Mouse (Mus musculus): Measurements from ENCODE around the gene Mslnl. TPM values are rescaled to one million over a fixed set of nuclear protein-coding genes. Genes with fewer than 3 reads are reported as not detected.

Mslnl gene
- total RNA-seq, 2 experiments from 2014 or later: not detected

- H3K27ac ChIP-seq: peak within 1 kb of the TSS; percentile 87
- intact Hi-C loops (cut with DNase I): loop anchor here (10.0 kb wide), 1 partner anchor 221 kb away; the partner anchor contains the start of genes Lmf1 and Sox8
- no peak for DNase-seq
- TF ChIP-seq CTCF (IDR thresholded peaks at IDR 0.05): no peak
- peak within 1 kb of the TSS; percentile 83 for H3K4me3 ChIP-seq
These were observed 59.8 kb downstream of the Mslnl start, which contains the start of gene AC134908.4 for GRCm38 (mm10) chr17:25795609-25796092. TSS of gene AC134908.4 (minus strand) at chr17:25795659.

GRCm38 (mm10) chr17:25796211-25796771 is 60.4 kb downstream of the Mslnl start:
- Histone ChIP-seq H3K27ac (peak overlapping the region; percentile 87), H3K4me3 (peak overlapping the region; percentile 83)
- DNase-seq: peak; percentile 85
- peak; percentile 3; the same call in 1 of the 2 replicates for TF ChIP-seq CTCF (IDR thresholded peaks at IDR 0.05)
- intact Hi-C loops (cut with DNase I): loop anchor here (10.0 kb wide), 1 partner anchor 221 kb away; the partner anchor contains the start of genes Lmf1 and Sox8

GRCm38 (mm10) chr17:25796951-25797369 is 61.1 kb downstream of the Mslnl start, which contains the start of gene Metrn:
TSS of gene Metrn (minus strand) at chr17:25797136.
- H3K4me3 ChIP-seq: peak within 1 kb of the TSS; percentile 83
- intact Hi-C loops (cut with DNase I): loop anchor here (10.0 kb wide), 1 partner anchor 222 kb away; the partner anchor contains the start of genes Lmf1 and Sox8
- no peak for TF ChIP-seq CTCF (IDR thresholded peaks at IDR 0.05)
- DNase-seq: peak; percentile 93
- peak within 1 kb of the TSS; percentile 87 for H3K27ac ChIP-seq

Small RNAs within 50 kb of the gene (microRNA-seq; reads per million reads assigned to microRNA genes)
- gene Gm25083 (not detected), gene Mir6966 (not detected)

Other genes with a start within 250 kb of the Mslnl start
- gene Sstr5, start 238.8 kb upstream of the Mslnl start, total RNA-seq (2021): not detected
- gene Sox8, start 165.4 kb upstream of the Mslnl start, total RNA-seq (2021): 1 to 10 TPM in 1 of 2 experiments, under 1 TPM in 1; 0.92 to 1.1 TPM
- 10 to 100 TPM in 1 of 2 experiments, 1 to 10 TPM in 1; 9.7 to 14.9 TPM for gene Lmf1, start 157.0 kb upstream of the Mslnl start, total RNA-seq (2021)
- not detected for gene Gng13, start 18.9 kb upstream of the Mslnl start, total RNA-seq (2021)
- gene Chtf18, start 8.6 kb upstream of the Mslnl start, total RNA-seq (2021): under 1 TPM; 0.77 to 0.86 TPM
- 1 to 10 TPM; 3.9 to 4.0 TPM for gene Rpusd1, start 8.4 kb upstream of the Mslnl start, total RNA-seq (2021)
- gene Msln, start 18.3 kb downstream of the Mslnl start, total RNA-seq (2021): under 1 TPM in 1 of 2 experiments, not detected in 1; 0.33 TPM
- 10 to 100 TPM; 28.6 to 38.7 TPM for gene Narfl, start 37.7 kb downstream of the Mslnl start, total RNA-seq (2021)
- 1 to 10 TPM; 9.0 to 9.1 TPM for gene Haghl, start 49.6 kb downstream of the Mslnl start, total RNA-seq (2021)
- not detected for gene Ccdc78, start 50.5 kb downstream of the Mslnl start, total RNA-seq (2021)
- 10 to 100 TPM; 35.9 to 43.7 TPM for gene Fam173a, start 56.9 kb downstream of the Mslnl start, total RNA-seq (2021)
- gene AC134908.4, start 59.6 kb downstream of the Mslnl start, total RNA-seq (2021): not detected
- 10 to 100 TPM; 40.4 to 41.0 TPM for gene Metrn, start 61.1 kb downstream of the Mslnl start, total RNA-seq (2021)
- 1 to 10 TPM; 1.4 to 2.2 TPM for gene Fbxl16, start 73.0 kb downstream of the Mslnl start, total RNA-seq (2021)
- 10 to 100 TPM in 1 of 2 experiments, 1 to 10 TPM in 1; 8.7 to 10.0 TPM for gene Wdr24, start 87.6 kb downstream of the Mslnl start, total RNA-seq (2021)
- gene Jmjd8, start 92.8 kb downstream of the Mslnl start, total RNA-seq (2021): 10 to 100 TPM; 11.5 to 13.0 TPM
- gene Stub1, start 97.4 kb downstream of the Mslnl start, total RNA-seq (2021): 10 to 100 TPM; 85.8 to 93.8 TPM
- 10 to 100 TPM; 17.2 to 20.2 TPM for gene Rhbdl1, start 101.3 kb downstream of the Mslnl start, total RNA-seq (2021)
- gene Gm20683, start 105.7 kb downstream of the Mslnl start, total RNA-seq (2021): 10 to 100 TPM; 13.0 to 15.9 TPM
- gene Rhot2, start 108.8 kb downstream of the Mslnl start, total RNA-seq (2021): 10 to 100 TPM; 58.1 to 89.3 TPM
- 1 to 10 TPM in 1 of 2 experiments, under 1 TPM in 1; 0.66 to 1.0 TPM for gene Wdr90, start 125.5 kb downstream of the Mslnl start, total RNA-seq (2021)
- gene Mcrip2, start 132.7 kb downstream of the Mslnl start, total RNA-seq (2021): 100 to 1,000 TPM in 1 of 2 experiments, 10 to 100 TPM in 1; 85.3 to 117 TPM
- gene Mettl26, start 139.0 kb downstream of the Mslnl start, total RNA-seq (2021): 10 to 100 TPM; 27.7 to 33.7 TPM
- gene Wfikkn1, start 144.8 kb downstream of the Mslnl start, total RNA-seq (2021): under 1 TPM; 0.26 to 0.75 TPM
- 1 to 10 TPM; 8.1 to 9.5 TPM for gene Rab40c, start 183.7 kb downstream of the Mslnl start, total RNA-seq (2021)
- gene Pigq, start 208.9 kb downstream of the Mslnl start, total RNA-seq (2021): 10 to 100 TPM; 21.0 to 28.6 TPM
- not detected for gene Nhlrc4, start 208.9 kb downstream of the Mslnl start, total RNA-seq (2021)
- not detected for gene A930017K11Rik, start 216.5 kb downstream of the Mslnl start, total RNA-seq (2021)
- gene Capn15, start 249.8 kb downstream of the Mslnl start, total RNA-seq (2021): 1 to 10 TPM; 6.0 to 9.4 TPM

Data from gastrocnemius, adult 2 months (tissue).